Mouse (Mus musculus) spleen, adult 18-20 months (tissue): ENCODE results near the gene Pkd1l2.

ENCODE experiments used
- DNase-seq, 2 experiments: peaks; one replicate each; pipeline ENCODE4 v3.0.0; 2022; ENCODE audit warnings: mixed read lengths in 2 of 2

The Pkd1l2 gene

DNA sequence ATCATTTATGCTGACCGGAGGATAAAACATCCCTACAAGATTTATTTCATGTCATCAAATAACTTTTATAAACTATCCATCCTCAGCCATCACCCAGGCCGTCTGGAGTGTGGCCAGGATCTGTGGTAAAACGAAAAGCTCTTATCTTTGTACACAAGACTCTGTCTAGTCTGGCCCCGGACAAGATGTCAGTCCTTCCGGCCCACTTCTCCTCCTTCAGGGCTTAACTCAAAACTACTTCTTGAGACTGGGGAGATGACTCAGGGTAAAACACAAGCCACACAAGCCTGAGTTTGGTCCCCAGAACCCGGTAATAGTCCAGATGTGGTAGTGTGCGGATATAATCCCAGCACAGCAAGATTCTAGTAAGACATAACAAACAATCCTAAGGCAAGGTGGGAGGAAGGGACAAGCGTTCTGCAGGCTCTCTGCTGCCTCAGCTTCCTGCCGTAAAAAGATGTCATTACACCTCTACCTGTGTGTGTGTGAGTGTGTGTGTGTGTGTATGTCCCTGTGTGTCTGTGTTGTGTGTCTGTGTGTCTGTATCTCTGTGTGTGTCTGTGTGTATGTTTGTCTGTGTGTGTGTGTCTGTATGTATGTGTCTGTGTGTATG, 804 bp upstream of the Pkd1l2 start:
- no peak for DNase-seq

DNA sequence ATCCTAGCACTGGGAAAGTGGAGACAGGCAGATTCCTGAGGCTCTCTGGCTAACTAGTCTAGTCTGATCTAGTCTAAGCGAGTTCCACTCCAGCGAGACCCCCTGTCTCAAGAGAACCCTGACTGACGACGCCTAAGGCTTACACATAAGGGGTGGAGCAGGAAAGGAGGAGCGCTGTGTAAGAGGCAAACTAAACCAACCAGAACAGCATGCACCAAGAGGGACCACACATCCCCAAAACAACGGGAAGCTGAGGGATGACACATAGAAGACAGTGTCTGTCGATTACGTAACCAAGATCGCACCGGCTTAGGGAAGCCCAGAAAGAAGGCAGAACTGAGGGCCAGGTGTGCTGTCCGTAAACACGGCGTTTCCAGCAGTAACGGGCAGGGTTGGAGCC, 2.6 kb downstream of the Pkd1l2 start:
- DNase-seq = no peak

DNA sequence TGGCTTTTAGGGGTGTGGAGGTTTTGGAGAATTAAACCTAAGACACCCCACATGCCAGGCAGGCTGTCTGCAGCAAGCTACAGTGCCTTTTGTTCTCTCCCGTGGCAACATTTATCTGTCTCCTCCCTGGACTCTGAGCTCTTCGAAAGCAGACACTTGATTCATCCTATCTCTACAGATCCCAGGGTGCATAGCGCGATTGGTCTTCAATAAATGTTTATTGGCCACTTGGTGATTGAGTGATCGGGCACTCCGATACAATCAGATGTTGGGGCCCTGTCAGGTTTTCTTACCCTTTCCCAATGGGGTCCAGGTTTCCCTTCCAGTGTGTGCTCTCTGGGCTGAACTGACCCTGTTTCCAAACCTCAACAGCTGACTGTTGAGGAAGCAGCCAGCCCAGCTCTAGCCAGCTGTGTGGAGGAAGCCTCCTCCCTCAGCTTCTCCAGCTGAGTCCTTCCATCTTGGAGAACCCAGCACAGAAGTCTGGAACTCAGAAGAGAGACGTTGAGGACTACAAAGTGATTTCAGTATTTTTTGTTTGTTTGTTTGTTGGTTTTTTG, 3.8 kb downstream of the Pkd1l2 start:
- no peak for DNase-seq

DNA sequence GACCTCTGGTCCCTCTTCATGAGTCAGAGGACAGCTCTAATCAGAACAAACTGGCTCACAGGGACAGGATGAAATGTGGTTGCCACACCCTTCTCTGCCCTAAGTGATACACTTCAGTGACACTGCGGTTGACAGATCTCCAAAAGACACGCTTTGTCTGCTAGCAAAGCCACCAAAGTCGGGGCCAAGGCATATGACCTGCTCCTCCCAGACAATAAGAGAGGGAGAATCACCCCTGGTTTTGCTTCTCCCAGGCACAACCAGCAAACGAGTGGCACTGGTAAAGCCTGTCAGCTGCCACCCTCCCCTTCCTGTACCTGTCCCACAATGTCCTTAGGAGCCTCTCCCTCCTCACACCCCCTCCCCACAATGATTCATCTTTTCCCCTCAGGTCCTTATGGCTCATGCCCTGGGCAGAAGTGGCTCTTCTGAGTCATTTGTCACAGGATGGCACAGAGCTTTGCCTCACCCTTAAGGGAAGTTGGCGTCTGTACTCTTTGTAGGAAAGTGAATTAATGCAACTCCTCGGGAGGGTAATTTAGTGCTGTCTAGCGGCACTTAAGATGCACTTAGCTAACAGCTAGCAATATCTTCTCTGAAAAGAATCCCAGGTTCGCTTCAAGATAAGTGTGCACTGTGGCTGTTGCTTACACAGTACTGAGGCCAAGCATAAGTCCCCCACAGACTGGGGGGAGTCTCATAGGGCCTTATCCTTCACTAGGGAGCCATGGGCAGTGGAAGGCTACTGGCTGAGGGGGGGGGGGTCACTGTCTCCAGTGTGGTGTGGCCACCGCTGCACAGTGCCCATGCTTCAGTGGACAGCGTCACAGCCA, 7.7 kb downstream of the Pkd1l2 start:
- DNase-seq = peak; percentile 12 to 17

DNA sequence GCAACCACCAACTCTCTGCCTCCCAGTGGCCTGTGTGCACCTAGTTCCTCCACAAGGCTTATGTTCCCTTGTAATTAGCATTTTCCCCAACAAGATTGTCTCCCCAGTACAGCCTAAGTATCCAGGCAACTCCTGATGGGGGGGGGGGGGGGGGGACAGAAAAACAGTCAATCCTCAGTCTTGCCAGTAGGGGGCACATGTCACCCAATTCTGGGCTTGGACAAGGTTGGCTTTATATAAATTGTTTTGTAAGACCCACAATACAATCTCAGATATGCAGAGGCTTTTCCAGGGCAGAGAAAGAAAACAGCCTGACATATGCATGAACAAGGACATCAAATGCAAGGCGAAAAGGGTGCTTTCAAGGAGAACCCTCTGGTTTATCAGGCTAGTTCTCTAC, 12.5 kb downstream of the Pkd1l2 start:
- no peak for DNase-seq

DNA sequence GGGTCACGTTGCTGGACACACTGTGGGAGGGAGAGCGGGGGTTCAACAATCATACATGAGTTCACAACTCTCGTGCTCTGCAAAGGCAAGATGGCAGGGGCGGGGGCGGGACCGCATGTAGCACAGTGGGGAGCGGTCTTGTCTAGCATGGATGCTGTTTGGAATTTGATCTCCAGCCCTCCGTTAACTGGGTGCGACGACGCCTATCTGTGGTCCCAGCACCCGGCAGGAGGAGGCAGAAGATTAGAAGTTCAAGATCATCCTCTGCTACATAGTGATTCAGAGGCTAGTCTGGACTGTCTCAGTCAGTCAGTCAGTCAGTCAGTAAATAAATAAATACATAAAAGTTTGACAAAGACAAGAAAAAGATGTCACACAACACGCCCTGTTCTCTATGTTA, 14.0 kb downstream of the Pkd1l2 start:
- DNase-seq = no peak

DNA sequence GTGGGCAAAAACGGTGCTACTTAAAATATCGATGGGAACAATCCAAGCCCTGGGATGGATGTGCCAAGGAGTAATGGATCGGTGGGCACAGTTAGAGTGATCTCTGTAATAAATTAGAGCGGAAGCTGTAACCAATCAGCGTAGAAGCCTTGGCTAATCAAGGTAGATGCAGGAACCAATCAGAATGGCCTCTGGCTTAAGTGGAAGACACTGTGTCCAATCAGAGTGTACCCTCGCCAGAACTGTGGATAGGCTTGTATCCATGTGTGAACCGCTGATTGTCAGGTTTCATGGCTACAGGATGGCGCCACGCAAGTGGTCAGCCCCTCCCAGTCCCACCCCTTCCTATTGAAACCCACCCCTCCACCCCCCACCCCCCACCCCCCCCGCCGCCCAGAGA, 14.9 kb downstream of the Pkd1l2 start:
- DNase-seq = no peak

DNA sequence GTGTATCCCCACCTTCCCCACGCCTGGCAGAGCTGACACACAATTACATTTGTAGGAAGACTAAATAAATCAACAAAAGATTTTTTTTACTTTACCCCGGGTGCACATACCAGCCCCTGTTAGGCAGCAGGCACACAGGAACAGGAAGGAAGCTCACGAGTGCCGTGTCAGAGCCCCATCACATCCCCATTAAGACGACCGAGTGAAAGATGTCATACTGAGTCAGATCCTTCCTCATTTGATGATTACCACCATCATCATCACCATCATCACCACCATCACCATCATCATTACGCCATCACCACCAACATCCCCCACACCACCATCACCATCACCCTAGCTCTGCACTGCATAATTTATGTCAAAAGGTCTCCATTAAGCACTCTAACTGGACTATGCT, 15.3 kb downstream of the Pkd1l2 start:
- no peak for DNase-seq

DNA sequence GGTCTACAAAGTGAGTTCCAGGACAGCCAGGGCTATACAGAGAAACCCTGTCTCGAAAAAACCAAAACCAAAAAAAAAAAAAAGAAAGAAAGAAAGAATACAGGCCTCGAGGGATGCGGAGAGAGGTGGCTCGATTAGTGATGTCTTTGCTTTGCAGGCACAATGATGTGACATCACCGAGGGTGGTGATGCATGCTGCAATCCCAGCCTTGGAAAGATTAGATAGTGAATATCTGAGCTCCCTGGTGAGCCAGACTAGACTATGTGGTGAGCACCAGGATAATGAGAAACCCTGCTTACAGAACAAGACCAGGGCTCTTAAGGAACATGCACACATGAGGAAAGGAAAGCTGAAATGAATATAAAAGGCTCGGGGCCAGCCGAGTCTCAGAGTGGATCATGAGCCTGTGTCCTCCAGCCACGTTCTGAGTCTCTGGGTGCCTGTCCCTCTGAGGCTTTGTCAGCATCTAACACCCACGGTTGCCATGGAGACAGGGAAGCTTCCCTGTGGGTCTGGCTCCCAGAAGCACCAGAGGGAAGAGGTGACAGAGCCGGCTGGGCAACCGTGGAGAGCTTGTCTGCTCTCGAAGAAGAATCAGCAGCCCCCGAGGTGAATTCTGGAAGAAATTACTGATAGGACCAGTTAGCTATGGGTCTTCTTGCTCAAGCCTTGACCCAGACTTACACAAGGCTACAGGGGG, 20.9 kb downstream of the Pkd1l2 start:
- DNase-seq = no peak

DNA sequence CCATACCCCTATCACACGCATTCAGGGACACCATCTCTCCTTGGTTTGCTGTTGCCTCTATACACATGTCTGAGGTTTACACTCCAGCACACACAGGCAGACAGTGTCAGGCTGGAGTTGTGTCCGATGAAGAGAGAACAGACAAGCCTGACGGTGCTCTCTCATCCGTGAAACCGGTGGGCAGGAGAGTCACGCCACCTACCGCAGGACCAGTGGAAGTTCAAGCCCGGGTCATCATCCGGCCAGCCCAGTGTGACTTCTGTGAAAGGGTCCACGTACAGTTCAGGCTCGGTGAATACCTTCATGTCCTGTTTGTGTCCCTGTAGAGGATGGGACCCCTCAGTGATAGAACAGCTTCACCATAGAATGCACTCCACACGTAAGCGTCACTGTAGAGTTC, 21.9 kb downstream of the Pkd1l2 start:
- no peak for DNase-seq

DNA sequence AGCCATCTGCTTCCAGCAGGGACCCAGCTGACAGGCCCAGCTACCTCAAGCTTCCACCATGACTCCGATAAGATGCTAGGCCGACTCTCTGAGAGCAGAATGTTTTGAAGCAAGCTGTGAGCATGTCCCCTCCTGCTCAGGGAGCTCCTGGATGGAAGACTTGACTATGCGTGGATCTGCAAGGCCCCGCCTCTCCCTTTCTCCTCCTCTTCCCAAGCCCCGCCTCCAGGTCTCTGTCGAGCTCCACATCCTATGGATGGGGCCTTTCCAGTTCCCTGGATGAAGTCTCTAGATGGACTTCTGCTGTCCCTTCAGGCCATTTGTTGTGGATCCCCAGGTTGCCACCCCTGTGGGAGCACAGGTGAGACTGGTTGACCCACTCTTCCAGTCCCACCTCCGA, 23.2 kb downstream of the Pkd1l2 start:
- DNase-seq = no peak

DNA sequence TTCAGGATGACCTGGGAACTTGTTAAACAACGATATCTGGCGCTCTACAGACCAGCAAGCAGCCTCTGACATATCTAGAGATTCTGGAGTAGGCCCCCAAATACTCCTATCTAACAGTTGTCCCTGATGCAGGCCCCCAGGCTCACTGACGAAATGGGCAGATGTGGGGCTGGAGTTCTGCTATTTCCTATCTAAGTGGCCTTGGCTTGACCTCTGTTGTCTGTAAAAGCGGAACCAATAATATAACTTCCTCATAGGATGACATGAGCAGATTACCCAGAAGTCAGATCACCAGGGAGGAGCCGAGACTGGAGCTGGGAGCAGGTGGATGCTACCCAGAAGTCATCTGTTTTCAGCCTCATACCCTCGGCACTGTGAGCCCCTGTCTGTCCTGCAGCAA, 27.2 kb downstream of the Pkd1l2 start:
- no peak for DNase-seq

DNA sequence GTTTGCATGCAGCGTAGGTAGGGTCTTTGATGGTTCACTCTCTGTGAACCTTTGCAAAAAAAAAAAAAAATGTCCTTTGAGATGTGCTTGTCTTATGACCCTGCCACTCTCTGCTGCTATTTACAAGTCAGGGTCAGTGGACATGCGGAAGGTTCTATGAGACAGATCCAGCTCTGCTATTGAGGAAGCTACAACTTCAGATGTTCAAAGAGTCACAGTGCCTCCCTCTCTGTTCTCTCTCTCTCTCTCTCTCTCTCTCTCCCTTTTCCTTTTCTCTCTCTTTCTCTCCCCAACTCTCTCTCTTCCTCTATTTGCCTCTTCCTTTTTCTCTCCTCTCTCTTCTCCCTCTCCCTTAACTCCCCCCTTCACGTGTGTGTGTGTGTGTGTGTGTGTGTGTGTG, 28.1 kb downstream of the Pkd1l2 start:
- DNase-seq = no peak

DNA sequence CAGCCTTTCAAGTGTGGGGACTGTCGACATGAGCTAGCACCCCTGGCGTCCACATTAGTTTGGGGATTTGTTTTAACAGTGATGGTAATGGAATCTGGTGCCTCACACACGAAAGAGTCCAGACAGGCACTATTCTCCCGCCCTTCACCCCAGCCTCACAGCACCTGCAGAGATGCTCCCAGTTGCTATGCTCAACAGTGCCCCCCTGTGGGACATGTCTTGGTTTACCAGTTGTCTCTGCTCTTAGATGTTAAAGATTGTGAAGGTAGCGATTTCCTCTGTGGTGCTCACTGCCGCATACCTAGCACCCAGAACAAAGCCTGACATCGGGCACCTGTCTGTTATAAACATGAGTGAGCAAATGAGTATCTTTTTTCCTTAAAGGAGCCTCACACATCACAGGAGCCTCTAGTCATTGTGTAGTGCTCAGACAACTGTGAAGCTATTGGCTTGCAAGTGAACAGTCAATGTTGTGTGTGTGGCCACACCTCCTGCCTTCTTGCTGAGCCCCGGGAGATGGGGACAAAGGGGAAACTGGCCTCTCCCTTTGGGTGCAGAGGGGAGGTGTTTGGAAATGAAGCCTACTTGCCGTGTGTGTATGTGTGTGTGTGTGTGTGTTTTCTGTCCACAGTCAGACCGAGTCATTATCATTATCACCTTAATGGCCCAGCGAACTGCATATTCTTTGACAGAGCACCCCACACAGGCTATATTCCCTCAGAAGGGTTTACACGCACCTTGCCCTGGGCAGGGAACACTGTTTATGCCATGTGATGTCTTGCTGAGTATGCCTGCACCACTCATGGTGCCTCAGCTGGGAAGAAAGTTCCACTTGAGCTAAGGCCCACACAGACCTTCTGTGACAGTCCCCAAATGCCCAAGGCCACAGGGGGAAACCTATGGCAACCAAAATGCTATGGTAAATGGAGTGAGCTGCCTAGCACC, 28.8 kb downstream of the Pkd1l2 start:
- DNase-seq = peak in 1 of 2 experiments; percentile 41

DNA sequence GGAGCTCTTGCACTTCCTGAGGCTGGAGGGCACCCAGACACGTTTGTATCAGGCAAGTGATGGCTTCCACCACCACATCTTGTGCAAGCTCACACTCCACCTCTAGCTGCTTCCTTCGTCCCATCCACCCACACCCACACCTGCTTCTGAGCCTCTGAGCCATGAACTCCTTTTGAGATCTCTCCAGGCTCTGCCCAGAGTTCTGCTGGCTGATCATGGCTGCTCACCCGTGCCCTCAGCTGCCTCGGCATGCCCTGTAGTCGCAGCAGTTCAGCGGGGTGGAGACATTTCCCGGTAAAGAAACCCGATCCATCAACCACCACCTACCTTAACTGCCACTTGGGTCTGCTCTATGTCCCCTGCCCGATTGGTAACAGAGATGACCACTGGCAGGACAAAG, 30.9 kb downstream of the Pkd1l2 start:
- DNase-seq = no peak

DNA sequence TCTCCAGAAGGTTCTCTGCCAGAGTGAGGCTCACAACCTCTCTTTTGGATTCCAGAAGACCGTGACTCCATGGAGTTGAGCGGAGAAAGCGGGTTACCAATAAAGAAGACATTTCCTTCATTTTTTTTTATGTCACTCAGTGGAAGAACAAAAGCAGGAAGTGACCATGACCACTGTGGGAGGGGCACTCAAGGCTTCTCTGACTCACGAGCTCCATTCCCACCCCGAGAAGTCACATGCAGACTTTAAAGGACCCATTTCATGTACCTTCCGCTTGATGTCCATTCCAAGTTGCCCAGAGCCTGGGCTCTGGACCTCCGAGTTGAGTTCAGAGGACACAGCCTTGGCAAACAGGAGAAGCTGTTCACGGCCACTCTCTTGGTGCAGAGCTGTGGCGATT, 31.5 kb downstream of the Pkd1l2 start:
- DNase-seq = no peak

DNA sequence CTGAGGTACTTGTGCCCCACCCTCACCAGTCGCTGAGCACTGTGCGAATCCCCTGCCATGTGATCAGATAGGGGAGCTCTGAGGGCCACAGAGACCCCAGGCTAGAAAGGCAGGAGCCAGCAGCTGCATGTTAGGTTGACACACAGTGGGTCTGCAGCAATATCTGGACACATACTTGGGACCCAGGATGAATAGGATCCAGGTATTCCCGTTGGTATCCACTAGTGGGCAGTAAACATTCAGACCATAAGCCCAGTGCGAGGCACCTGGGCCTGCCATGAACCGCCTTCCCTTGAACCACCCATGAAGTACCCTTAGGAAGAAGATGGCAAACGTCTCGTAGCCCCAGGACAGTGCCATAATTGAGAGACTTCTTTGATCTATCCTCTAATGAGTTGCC, 32.8 kb downstream of the Pkd1l2 start:
- DNase-seq = no peak

DNA sequence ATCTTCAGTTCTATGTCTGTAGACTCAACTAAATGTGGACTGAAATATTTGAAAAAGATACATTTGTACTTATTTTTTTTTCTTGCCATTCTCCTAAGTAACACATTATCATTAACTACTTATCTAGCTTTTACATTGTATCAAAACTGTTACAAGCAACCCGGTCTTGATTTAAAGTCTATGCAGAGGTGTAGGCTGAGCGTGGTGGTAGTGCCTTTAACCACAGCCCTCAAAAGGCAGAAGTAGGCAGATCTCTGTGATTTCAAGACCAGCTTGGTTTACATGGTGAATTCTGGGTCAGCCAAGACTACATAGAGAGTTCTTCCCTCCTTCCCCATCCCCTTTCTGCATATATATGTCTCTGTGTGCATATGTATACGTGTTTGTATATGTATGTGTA, 38.7 kb downstream of the Pkd1l2 start:
- no peak for DNase-seq

DNA sequence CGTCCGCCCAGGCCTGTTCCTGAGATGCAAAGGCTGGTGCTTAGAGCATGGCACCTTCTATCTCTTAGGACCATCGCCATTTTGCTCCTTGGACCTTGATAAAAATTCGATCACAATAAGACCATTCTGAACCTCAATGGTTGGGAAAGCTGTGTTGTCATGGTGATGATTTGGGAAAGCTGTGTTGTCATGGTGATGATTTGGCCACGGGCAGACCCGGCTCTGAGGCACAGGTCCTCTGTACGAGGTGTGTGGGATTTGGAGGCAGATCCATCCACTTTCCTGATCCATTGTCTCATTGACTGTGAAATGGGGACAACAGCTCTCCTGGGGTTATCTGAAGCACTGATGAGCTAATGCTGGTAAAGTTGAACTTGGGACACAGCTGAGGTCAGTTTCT, 42.4 kb downstream of the Pkd1l2 start:
- no peak for DNase-seq

DNA sequence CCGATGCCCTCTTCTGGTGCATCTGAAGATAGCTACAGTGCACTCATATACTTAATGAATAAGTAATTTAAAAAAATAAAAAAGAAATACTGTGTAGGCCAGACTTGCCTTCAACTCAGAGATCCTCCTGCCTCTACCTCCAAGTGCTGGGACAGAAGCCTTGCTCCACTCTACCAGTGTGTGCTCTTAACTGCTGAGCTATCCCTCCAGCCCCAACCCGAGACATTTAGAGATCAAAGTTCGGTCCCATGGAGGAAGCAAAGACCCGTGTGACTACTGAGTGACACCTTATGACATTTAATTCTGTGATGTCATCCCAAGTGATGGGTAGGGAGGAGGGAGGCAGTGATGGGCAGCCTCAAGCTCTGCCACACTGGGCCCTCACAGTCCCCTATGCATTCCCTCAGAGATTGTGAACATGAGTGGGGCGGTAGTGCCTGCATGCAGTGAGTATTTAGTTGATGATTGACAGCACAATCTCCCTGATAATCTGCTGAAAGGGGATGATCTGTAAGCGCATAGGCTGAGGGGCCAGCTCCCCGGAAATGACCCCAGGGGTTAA, 44.8 kb downstream of the Pkd1l2 start:
- no peak for DNase-seq

DNA sequence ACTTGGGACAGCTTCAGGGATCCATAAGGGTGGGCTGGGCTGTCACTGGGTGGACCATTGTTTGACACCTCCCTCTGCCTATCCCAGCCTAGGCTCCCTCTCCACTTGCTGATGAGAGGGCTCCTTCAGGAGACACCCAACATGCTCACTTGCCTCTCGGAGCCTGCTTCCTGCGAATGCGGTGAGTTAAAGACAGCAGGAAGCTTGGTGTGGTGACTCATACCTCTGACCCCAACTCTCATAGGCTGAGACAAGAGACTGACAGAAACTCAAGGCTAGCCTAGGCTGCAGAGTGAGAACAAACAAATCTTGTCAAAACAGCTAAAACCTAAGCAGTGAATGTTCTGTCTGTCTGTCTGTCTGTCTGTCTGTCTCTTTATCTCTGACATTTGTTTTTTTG, 48.9 kb downstream of the Pkd1l2 start:
- no peak for DNase-seq

DNA sequence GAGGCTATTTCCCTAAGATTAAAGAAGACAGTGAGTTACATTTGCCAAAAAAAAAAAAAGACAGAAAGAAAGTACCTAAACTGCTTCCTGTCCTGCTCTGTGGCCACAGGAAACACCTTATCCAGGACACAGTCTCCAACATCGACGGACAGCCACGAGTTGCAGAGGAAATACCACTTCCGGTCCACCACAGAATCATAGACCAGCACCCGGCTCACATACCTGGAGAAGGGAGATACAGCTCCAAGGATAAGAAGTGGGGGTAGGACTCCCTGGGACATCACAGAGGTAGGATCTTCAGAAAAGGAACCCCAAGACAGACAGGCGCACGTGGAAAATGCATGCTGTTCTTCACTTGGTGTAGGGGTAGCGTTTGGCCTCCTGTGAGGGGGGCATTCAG, 49.6 kb downstream of the Pkd1l2 start:
- no peak for DNase-seq
